Mouse (Mus musculus) liver, adult 2 months (tissue): ENCODE results near the gene Churc1. TPM values are rescaled to one million over a fixed set of nuclear protein-coding genes. Genes with fewer than 3 reads are reported as not detected.
A peak's percentile ranks its signal among the peaks of the same experiment; 100 is the strongest.
"Not testable (repeated sequence)": the region's sequence is repeated elsewhere in the genome, so short reads cannot be mapped to it uniquely, and the experiment has no call there.

Source experiments
- DNase-seq: peaks from one replicate; pipeline ENCODE4 v3.0.0-alpha.2; 2011; ENCODE audit warnings: low read depth, low spot score; ENCODE audit errors: extremely low read depth
- H3K27ac ChIP-seq: fragments of 200-500 bp; replicated peaks from 2 replicates; pipeline ENCODE4 v1.5.1; 2012; ENCODE audit warnings: low read depth, mild to moderate bottlenecking, control low read depth, inconsistent platforms, low read length; ENCODE audit not compliant: insufficient read depth
- H3K27me3 ChIP-seq: fragments of 200-500 bp; 2 replicates; pipeline ENCODE4 v1.6.1; 2012; ENCODE audit warnings: mild to moderate bottlenecking, moderate library complexity, low read length, inconsistent platforms; ENCODE audit not compliant: control insufficient read depth, insufficient read depth
- H3K36me3 ChIP-seq: fragments of 200-500 bp; 2 replicates; pipeline ENCODE4 v1.6.1; 2012; ENCODE audit warnings: low read length, inconsistent platforms; ENCODE audit not compliant: control insufficient read depth, insufficient read depth
- H3K4me1 ChIP-seq: fragments of 200-500 bp; 2 replicates; pipeline ENCODE4 v1.6.1; 2011; ENCODE audit warnings: low read length; ENCODE audit not compliant: control insufficient read depth, insufficient read depth
- H3K4me3 ChIP-seq: fragments of 200-500 bp; 2 replicates; pipeline ENCODE4 v1.5.1; 2011; ENCODE audit warnings: low read depth, mild to moderate bottlenecking, control low read depth, low read length, moderate library complexity; ENCODE audit not compliant: insufficient read depth
- H3K79me2 ChIP-seq: fragments of 200-500 bp; 2 replicates; pipeline ENCODE4 v1.6.1; 2012; ENCODE audit warnings: inconsistent platforms, mild to moderate bottlenecking, low read length, moderate library complexity; ENCODE audit not compliant: control insufficient read depth, insufficient read depth
- H3K9ac ChIP-seq: fragments of 200-500 bp; 2 replicates; pipeline ENCODE4 v1.6.1; 2012; ENCODE audit warnings: low read depth, mild to moderate bottlenecking, control low read depth, inconsistent platforms, low read length
- CTCF ChIP-seq: fragments of 200-500 bp; IDR thresholded peaks from 2 replicates; pipeline ENCODE4 v1.5.1; 2011; ENCODE audit warnings: low read depth, low read length, control low read depth
- POLR2A ChIP-seq: fragments of 200-500 bp; IDR thresholded peaks from 2 replicates; pipeline ENCODE4 v1.6.1; 2011; ENCODE audit warnings: low read length, control low read depth; ENCODE audit not compliant: insufficient read depth; ENCODE audit errors: extremely low read depth
- WGBS: fragments of 180-500 bp; shearing (Covaris S2); methylation state at CpG from one replicate; pipeline ENCODE4 v1.1.7; 2018; 5-methylcytosine and 5-hydroxymethylcytosine counted together
- polyA plus RNA-seq: library from polyadenylated mRNA; depleted of rRNA; stranded (reverse); fragments of >200 nt; gene quantifications from 2 replicates; pipeline ENCODE4 v1.2.3, GENCODE M21; 2012
- total RNA-seq: library from RNA; depleted of rRNA; stranded (reverse); fragments of >200 nt; gene quantifications from 2 replicates; pipeline ENCODE4 v1.2.3, GENCODE M21; 2014

Gene Churc1
- total and polyA plus RNA-seq, 2 experiments, result 51.8 to 99.2 TPM

DNA sequence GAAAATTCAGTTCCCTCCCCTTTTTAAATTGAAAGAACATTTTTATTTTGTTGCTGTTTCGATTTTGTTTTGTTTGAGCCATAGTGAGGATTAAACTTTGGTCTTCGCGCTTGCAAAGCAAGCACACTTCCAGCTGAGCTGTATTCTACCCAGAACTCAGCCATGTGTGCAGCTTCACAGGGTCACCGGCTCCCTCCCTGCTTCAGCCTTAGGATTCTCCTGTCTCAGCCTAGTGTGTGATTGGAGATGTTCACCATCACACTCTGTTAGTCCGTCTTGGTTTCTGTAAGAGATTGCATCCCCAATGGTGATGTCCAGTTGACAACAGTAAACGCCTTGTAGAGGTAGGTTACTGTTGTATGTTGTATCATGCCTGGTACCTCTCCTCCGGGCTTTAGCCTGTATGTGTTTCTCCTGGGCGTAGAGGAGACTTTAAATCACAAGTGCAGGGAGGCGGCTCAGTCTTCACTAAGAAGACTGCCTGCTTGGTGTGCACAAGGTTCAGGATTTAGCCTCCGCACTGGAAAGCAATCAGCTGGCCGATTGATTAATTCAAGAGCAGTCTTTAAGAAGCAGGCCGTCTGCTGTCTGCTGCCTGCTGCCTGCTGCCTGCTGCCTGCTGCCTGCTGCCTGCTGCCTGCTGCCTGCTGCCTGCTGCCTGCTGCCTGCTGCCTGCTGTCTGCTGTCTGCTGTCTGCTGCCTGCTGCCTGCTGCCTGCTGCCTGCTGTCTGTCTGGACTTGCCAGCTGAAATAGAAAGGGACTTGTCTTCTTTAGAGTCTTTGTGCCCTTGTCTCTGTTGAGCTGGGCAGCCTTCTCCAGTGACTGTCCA lies 15.5 kb downstream of the Churc1 start:
- Histone ChIP-seq H3K27me3 (no peaks in the 10 kb centered on the region), H3K4me1 (peaks cover 10% of the 10 kb centered on the region), H3K79me2 (no peaks in the 10 kb centered on the region), H3K27ac (no peak overlapping the region), H3K9ac (no peak overlapping the region), H3K4me3 (no peak overlapping the region), H3K36me3 (peaks cover 6% of the 10 kb centered on the region; the same call in 1 of the 2 replicates)
- TF ChIP-seq POLR2A (no peak), CTCF (no peak)
- DNase-seq, result no peak
- 91% methylated on average over 12 of the region's 12 CpGs for WGBS

DNA sequence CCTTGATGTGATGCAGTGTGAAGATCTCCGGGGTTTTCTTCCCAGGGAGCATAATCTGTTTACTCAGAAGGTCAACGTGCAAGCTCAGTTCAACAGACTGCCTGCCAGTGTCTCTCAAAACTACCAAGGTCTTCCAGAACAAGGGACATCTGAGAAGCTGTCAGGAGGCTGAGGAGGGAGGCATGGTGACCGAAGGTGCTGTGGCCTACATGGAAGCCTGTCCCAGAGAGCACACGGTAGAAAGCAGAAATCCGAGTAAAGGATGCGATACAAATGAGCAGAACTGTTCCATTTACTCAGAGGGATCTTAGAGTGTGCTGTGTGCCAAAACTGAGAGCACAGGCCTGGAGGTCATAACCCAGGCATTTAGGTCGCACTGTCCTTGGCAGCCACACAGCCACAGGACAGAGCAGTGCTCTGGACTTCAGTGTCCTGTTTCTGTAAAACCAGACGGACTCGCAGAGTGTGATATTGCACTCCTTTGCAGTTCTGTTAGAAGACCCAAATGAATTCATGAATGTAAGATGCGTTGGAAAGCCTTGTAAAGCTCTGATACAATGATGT lies 18.8 kb downstream of the Churc1 start:
- DNase-seq, result peak; percentile 93

GRCm38 (mm10) chr12:76790446-76791084 lies 25.2 kb downstream of the Churc1 start:
- H3K27ac ChIP-seq, result no peak overlapping the region
- H3K4me3 ChIP-seq, result no peak overlapping the region
- no peak for TF ChIP-seq CTCF
- TF ChIP-seq POLR2A, result no peak
- DNase-seq, result peak; percentile 24
- no peak overlapping the region for H3K9ac ChIP-seq
- H3K27me3 ChIP-seq, result no peaks in the 10 kb centered on the region
- H3K36me3 ChIP-seq, result no peaks in the 10 kb centered on the region
- H3K79me2 ChIP-seq, result no peaks in the 10 kb centered on the region
- no peaks in the 10 kb centered on the region for H3K4me1 ChIP-seq
- WGBS, result 38% methylated on average over 8 of the region's 8 CpGs

More for the DNA sequence above, 18.8 kb downstream of the Churc1 start:
- no peak overlapping the region for H3K4me3 ChIP-seq
- H3K27ac ChIP-seq, result peak overlapping the region; percentile 48
- peaks cover 4% of the 10 kb centered on the region; the same call in 1 of the 2 replicates for H3K36me3 ChIP-seq
- TF ChIP-seq CTCF (no peak), POLR2A (no peak)
- peaks cover 10% of the 10 kb centered on the region for H3K4me1 ChIP-seq
- H3K27me3 ChIP-seq, result no peaks in the 10 kb centered on the region
- 21% methylated on average over 10 of the region's 10 CpGs for WGBS
- H3K79me2 ChIP-seq, result no peaks in the 10 kb centered on the region
- H3K9ac ChIP-seq, result no peak overlapping the region

- H3K4me1 ChIP-seq, DNase-seq, H3K27ac ChIP-seq, H3K79me2 ChIP-seq, H3K9ac ChIP-seq, H3K27me3 ChIP-seq, H3K36me3 ChIP-seq, H3K4me3 ChIP-seq: not testable (repeated sequence)
- WGBS, result 64% methylated on average over 14 of the region's 14 CpGs
Measured at GRCm38 (mm10) chr12:76792540-76792939, 27.2 kb downstream of the Churc1 start.

DNA sequence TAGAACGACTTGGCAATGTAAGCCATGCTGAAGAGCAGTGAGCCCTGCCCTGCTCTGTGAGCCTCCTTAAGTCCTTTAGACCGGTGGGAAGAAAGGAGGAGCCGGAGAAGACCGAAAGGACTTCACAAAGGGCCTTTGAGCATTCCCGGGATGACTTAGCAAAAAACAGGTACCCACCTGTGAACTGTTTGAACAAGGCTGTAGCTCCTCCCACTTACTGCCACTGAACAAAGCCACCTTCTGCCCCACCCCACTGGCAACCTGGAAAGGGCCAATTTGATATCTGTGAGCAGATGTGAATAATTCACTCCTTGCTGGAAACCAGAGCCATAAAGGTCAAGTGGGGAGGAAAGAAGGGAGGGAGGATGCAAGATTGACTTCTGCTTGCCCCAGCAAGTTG lies 30.0 kb downstream of the Churc1 start, which contains the start of gene Gpx2:
Gene Gpx2 (minus strand): TSS at position 205 of the 400 bp plus-strand sequence.
- no peak for TF ChIP-seq CTCF
- no peak for TF ChIP-seq POLR2A
- H3K4me3 ChIP-seq, result no peak within 1 kb of the TSS
- H3K9ac ChIP-seq, result no peak within 1 kb of the TSS
- no peaks in the 10 kb centered on the region for H3K36me3 ChIP-seq
- DNase-seq, result no peak
- H3K79me2 ChIP-seq, result no peaks in the 10 kb centered on the region
- no peaks in the 10 kb centered on the region for H3K4me1 ChIP-seq
- H3K27me3 ChIP-seq, result no peaks in the 10 kb centered on the region
- H3K27ac ChIP-seq, result no peak within 1 kb of the TSS
- WGBS, result 51% methylated on average over 5 of the region's 5 CpGs
